Mouse (Mus musculus) frontal cortex, postnatal 10 days (tissue): Measurements from ENCODE around the gene Yipf6.
"Not testable (repeated sequence)": the region's sequence is repeated elsewhere in the genome, so short reads cannot be mapped to it uniquely, and the experiment has no call there.

ENCODE experiments used
- DNase-seq, 2 experiments: peaks; one replicate each; pipeline ENCODE4 v3.0.0; 2022; ENCODE audit warnings: low spot score in 2 of 2, mixed read lengths in 1 of 2

Gene Yipf6

DNA sequence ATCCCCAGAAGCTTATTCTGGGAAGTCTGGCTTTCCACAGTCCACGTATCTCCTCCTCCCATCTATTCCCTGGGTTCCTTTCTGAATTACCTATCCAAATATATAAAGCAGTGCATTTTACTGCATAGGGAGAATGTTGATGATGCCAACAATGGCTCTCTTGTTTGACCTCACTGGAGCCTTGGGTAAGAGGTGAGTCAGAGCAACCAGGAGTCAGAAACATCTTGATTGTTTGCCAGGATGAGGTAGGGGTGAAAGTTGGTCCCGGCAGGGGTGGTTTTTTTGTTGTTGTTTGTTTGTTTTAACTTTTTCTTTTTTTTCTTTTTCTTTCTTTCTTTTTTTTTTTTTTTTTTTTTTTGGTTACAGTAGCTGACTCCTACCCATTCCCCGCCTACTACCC, at the start of gene Yipf6:
Gene Yipf6, plus strand, starts transcription at position 216 of the 400 bp plus-strand sequence.
- DNase-seq: no peak

- DNase-seq: no peak
These were observed 46.1 kb upstream of the Yipf6 start for GRCm38 (mm10) chrX:98890072-98890405.

DNA sequence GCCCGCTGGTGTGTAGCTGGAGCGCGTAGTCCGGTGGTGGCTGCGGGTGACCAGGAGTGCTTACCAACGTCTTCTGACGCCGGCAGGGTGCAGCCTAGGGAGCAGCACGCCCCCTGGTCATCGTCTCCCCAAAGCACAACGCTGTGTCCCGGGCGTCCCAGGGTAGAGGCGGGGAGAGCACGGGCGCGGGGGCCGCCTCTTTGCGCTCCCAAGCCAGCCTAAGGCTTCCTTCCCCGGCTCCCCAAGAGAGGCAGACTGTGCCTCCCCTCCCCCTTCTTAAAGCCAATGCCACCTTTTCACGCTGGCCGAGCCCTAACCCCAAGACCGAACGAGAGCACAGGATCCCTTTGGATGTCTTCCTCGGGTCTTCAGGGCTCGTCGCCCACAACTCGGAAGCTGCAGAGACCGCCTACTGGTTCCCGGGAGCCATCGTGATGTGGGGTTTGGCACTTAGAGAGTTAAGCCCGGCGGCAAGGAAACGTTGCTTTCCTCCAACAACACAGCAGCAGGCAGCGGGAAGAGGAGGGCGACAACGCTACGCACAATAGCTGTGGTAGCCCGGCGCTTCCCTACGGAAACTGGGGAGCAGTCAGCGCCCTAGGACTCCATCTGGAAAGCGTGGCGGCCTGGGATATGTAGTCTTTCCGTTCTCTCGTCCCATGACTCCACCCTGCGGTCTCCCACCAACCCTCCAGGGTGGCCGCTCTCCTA, 45.6 kb upstream of the Yipf6 start, which contains the start of gene Ophn1:
Gene Ophn1, minus strand, starts transcription at position 620 of the 711 bp plus-strand sequence.
- DNase-seq: peak; percentile 63 to 73

GRCm38 (mm10) chrX:98898307-98898706, 37.8 kb upstream of the Yipf6 start:
- DNase-seq: no peak

DNA sequence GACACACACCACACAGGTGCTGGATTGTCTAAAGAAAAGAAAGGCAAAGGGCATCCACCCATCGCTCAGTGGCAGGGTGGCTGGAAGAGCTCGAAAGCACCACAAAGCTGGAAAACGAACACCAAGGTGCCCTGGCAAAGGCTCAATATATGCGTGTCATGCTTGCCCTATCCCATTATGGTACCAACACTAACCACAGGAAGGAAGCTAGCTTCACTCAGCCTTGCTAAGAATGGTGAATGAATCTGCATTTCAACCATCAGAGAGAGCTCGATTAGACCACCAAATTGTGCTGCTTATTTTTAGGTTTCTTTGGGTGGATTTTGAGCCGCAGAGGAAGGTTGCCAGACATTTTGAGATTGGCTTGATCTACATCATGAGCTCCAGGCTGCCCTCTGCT, 31.9 kb upstream of the Yipf6 start:
- DNase-seq: no peak

DNA sequence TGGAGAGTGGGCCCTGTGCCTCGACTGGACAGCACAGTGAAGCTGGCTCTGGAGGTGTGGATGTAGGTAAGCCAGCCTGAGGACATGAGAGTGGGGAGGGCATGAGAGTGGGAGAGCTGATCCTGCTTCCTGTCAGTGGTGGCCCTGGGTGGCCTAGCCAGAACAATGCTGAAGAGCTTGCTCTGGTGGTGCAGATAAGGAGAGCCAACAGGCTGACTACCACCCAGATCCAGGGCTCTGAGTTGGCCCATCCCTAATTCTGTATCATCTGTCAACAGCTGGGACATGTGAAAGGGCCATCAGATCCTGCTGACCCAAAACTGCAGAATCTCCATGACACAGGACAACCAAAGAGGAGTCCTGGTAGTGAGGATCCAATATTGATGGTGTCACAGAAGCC, 27.2 kb upstream of the Yipf6 start:
- no peak for DNase-seq

DNA sequence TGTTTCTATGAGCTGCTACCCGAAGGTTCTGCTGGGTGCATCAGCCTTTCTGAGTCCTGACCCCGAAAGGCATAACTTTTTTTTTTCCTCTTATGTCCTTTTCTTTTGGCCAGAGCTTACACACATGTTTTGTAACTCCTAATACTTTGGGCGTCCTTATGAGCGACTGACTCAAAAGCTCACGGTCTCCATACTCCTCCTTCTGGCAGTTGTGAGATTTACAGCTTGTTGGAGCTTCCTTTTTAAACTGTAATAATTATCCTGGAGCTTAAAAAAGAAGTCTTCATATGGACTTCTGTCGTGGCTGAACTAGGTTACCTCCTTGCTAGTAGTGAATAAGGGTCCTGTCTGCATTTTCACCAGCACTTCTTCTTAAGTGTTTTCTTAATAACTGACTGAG, 16.7 kb upstream of the Yipf6 start:
- DNase-seq: no peak

DNA sequence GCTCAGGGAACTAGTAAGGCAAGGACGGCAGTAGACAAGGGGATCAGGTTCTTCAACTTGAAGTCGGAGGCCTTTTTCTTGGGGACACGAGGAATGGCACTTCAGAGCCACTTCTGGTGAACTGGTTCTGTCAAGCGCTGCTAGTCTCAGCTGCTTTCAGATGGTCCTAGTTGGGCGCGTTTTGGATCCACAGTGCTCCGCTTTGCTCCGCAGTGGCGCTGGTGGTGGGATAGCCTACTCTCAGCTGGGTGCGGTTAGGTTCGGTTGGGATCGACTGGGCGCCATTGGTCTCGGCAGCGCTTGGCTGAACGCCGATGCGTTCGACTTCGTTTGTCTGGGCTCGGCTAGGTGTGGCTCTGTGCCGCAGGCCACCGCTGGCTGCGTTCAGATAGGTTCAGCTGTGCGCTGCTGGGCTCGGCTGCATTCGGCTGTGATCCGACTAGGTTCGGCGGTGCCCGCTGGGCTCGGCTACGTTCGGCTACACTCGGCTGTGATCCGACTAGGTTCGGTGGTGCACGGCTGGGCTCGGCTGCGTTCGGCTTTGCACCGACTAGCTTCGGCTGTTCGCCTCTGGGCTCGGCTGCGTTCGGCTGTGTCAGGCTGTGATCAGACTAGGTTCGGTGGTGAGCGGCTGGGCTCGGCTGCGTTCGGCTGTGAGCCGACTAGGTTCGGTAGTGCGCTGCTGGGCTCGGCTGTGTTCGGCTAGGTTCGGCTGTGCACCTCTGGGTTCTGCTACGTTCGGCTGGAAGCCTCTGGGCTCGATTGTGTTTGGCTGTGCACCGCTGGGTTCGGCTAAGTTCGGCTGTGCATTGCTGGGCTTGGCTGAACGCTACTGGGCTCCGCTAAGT, 815 bp downstream of the Yipf6 start:
- DNase-seq: peak; percentile 95 to 96

DNA sequence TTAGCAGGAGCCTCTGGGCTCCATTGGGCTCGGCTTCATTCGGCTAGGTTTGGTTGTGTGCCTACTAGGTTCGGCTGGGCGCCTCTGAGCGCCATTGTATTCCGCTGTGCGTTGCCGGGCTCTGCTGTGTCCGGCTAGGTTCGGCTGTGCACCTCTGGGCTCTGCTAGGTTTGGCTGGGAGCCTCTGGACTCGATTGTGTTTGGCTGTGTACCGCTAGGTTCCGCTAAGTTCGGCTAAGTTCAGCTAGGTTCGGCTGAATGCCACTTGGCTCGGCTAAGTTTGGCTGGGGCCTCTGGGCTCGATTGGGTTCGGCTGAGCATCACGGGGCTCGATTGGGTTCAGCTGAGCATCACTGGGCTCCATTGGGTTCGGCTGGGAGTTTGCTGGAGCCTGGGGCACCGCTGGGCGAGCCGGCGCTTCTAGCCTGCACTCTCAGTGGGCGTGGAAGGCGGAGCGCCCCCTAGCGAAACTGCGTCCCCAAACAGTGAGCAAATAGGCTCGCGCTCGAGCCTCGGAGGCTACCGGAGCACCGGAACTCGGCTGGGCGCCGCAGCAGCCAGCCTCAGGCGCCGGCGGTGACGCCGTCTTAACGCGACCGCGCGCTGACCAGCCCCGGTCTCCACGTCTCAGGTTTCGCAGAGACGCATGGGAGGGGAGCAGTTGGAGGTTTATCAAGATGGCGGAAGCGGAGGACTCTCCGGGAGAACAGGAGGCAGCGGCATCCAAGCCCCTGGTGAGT, 1.6 kb downstream of the Yipf6 start:
- DNase-seq: peak; percentile 85 to 90

DNA sequence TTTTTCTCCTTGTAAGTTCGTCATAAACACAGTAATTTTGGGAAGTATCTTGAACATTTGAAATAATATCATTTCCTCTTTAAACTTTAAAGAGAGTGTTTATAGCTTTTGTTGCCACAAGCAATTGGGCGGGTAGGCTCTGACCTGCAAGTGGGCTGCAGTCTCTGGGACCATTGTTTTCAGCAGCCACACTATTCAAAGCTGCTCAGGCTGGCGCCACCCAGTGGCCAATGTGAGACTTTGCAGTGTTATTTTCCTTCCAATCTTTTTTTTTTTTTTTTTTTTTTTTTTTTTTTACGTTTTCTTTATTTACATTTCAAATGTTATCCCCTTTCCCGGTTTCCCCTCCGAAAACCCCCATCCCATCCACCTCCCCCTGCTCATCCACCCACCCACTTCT, 17.8 kb downstream of the Yipf6 start:
- no peak for DNase-seq

DNA sequence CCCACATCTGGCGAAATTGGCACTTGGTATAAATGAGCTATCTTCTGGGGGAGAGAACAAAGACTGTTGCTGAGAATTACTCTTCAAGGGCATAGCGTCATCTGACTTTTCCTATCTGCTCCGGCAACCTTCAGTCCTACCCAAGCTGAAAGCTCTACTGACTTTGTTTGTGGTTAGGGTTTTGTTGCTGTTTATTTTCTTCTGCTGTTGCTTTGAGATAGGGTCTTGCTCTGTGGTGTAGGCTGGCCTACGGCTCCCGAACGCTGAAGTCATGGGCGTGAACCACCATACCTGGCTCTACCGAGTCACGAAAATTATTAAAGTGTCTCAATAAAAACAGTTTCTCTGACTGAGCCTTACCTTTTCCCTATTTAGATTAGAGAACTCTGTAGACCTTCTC, 22.2 kb downstream of the Yipf6 start:
- DNase-seq: no peak

GRCm38 (mm10) chrX:98959050-98959449, 22.9 kb downstream of the Yipf6 start:
- no peak for DNase-seq

- DNase-seq: no peak
These were observed 27.6 kb downstream of the Yipf6 start for GRCm38 (mm10) chrX:98963742-98964141.

- no peak for DNase-seq
These were observed 28.4 kb downstream of the Yipf6 start for GRCm38 (mm10) chrX:98964513-98964912.

DNA sequence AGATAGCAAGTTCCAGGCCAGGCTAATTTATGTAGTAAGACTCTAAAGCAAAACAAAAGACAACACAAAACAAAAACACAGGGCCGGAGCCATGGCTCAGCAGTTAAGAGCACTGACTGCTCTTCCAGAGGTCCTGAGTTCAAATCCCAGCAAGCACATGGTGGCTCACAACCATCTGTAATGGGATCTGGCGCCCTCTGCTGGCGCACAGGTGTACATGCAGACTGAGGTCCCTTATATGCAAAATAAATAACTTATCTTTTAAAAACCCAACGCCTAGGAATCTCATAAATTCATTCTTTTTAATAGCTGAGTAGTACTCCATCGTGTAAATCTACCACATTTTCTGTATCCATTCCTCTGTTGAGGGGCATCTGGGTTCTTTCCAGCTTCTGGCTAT, 50.5 kb downstream of the Yipf6 start:
- not testable (repeated sequence) for DNase-seq

DNA sequence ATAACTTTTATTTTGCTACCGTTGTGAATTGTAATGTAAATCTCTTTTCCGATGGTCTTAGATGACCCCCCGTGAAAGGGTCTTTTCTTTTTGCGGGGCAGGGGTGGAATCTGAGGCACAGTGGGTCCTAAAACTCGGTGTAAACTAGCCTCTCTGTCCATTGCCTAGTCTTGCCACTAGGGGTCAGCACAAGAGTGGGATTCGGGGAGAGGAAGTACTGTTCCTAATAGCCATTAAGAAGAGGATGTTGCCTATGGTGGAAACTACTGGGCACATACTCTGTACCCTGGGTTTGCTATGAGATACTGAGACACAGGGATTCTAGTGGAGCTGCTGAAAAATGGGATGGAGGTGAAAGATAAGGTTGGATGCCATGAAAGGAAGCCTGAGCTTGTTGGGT, 53.5 kb downstream of the Yipf6 start:
- DNase-seq: peak; percentile 8 to 33
